Mouse (Mus musculus) limb, embryonic 14.5 days (tissue): ENCODE measurements around the gene Mphosph9. TPM values are rescaled to one million over a fixed set of nuclear protein-coding genes. Genes with fewer than 3 reads are reported as not detected.

Experiments used
- ATAC-seq: fragments of 200-750 bp; cut with Nextera tagmentation; 2 replicates; pipeline ENCODE4 v1.8.0; 2017; ENCODE audit warnings: low read depth, moderate number of reproducible peaks, moderate TSS enrichment; ENCODE audit not compliant: low FRiP score
- DNase-seq: peaks from one replicate; pipeline ENCODE4 v3.0.0-alpha.2; 2015; ENCODE audit warnings: low spot score
- H3K27ac ChIP-seq: fragments of 300-500 bp; sonication (generic); replicated peaks from 2 replicates; pipeline ENCODE4 v1.5.1; 2014; ENCODE audit warnings: low read depth, mild to moderate bottlenecking, low read length, moderate library complexity, mixed read lengths
- H3K27me3 ChIP-seq: fragments of 300-500 bp; sonication (generic); 2 replicates; pipeline ENCODE4 v1.6.1; 2014; ENCODE audit warnings: low read length, mixed read lengths; ENCODE audit not compliant: control insufficient read depth, insufficient read depth
- H3K36me3 ChIP-seq: fragments of 300-500 bp; sonication (generic); 2 replicates; pipeline ENCODE4 v1.6.1; 2014; ENCODE audit warnings: mild to moderate bottlenecking, low read length, moderate library complexity, mixed read lengths; ENCODE audit not compliant: control insufficient read depth, insufficient read depth
- H3K4me1 ChIP-seq: fragments of 300-500 bp; sonication (generic); 2 replicates; pipeline ENCODE4 v1.6.1; 2014; ENCODE audit warnings: antibody characterized with exemption, low read length, mixed read lengths; ENCODE audit not compliant: control insufficient read depth, insufficient read depth
- H3K4me2 ChIP-seq: fragments of 300-500 bp; sonication (generic); replicated peaks from 2 replicates; pipeline ENCODE4 v1.6.1; 2014; ENCODE audit warnings: low read depth, mild to moderate bottlenecking, low read length, moderate library complexity; ENCODE audit not compliant: severe bottlenecking
- H3K4me3 ChIP-seq: fragments of 300-500 bp; sonication (generic); replicated peaks from 2 replicates; pipeline ENCODE4 v1.5.1; 2014; ENCODE audit warnings: low read length
- H3K9ac ChIP-seq: fragments of 300-500 bp; sonication (generic); 2 replicates; pipeline ENCODE4 v1.6.1; 2014; ENCODE audit warnings: mild to moderate bottlenecking, low read depth, low read length, moderate library complexity; ENCODE audit not compliant: severe bottlenecking
- H3K9me3 ChIP-seq: fragments of 300-500 bp; sonication (generic); 2 replicates; pipeline ENCODE4 v1.6.1; 2016; ENCODE audit warnings: low read length; ENCODE audit not compliant: control insufficient read depth
- POLR2A ChIP-seq: fragments of 200-500 bp; IDR thresholded peaks from 2 replicates; pipeline ENCODE4 v1.8.0; 2012; ENCODE audit warnings: inconsistent platforms, mild to moderate bottlenecking, moderate library complexity, borderline replicate concordance; ENCODE audit not compliant: insufficient read depth, insufficient read length; ENCODE audit errors: extremely low read depth
- WGBS: fragments of 180-500 bp; shearing (Covaris S2); extraction: QIAGEN DNeasy Blood & Tissue Kit; methylation state at CpG from one replicate; pipeline ENCODE4 v1.1.7; 2014; 5-methylcytosine and 5-hydroxymethylcytosine counted together
- polyA plus RNA-seq, 2 experiments: library from polyadenylated mRNA; depleted of rRNA in 1 of 2; stranded (reverse) in 1 of 2; unstranded in 1 of 2; fragments of >200 nt; fragmentation: Nextera tagmentation in 1 of 2; extraction: Ambion mirVana in 1 of 2; gene quantifications; 2 replicates each; pipeline versions ENCODE4 v1.2.1 to v1.2.3; 2012 to 2014

The Mphosph9 gene
- polyA plus RNA-seq, 2 experiments = 9.5 to 11.0 TPM

DNA sequence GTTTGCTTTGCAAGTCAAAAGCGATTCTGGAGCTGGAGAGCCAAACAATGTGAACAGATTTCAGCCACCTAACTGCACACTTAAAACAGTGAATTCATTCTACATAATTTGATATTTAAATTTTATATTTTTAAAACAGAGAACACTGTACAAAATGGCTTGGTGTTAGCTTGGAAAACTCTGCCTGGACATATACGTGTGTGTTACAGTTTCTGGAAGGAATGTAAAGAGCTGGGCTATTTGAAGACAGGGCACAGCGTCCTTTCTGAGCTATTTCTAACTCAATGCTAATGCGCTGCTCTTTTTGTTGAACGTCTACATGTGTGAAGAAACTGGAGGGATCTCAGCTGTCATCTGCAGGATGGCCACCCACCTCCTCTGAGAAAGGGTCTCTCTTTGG lies 33.8 kb downstream of the Mphosph9 start:
- Histone ChIP-seq H3K4me2 (no peak overlapping the region), H3K27me3 (no peaks in the 10 kb centered on the region), H3K9ac (no peak overlapping the region), H3K27ac (no peak overlapping the region), H3K4me1 (no peaks in the 10 kb centered on the region), H3K36me3 (peaks cover 72% of the 10 kb centered on the region), H3K9me3 (no peaks in the 10 kb centered on the region), H3K4me3 (no peak overlapping the region)
- DNase-seq (no peak), ATAC-seq (no peak)
- WGBS = 96% methylated on average over 5 of the region's 5 CpGs
- TF ChIP-seq POLR2A = no peak

DNA sequence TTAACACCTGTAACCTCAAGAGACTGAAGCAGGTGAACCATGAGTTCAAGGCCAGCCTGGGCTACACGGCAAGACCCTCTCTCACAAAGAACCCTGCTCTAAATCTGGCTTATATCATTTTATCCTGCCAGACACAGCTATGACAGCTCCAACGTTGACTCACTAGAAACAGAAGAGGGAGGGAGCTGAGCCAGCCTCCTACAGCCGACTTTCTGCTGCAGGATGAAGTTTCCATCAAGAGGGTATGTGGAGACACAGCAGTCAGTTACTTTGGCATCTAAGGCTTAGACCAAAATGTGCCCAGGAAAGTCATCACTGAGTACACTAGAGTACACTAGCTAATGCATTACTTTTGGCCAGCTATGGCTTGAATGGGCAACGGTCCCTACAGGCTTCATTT lies 37.6 kb downstream of the Mphosph9 start:
- Histone ChIP-seq H3K4me1 (no peaks in the 10 kb centered on the region), H3K27ac (no peak overlapping the region), H3K4me3 (no peak overlapping the region), H3K36me3 (peaks cover 72% of the 10 kb centered on the region), H3K9ac (no peak overlapping the region), H3K27me3 (no peaks in the 10 kb centered on the region), H3K9me3 (peaks cover 5% of the 10 kb centered on the region; the same call in 1 of the 2 replicates), H3K4me2 (no peak overlapping the region)
- ATAC-seq = no peak
- no peak for DNase-seq
- WGBS = 89% methylated on average over 4 of the region's 4 CpGs
- TF ChIP-seq POLR2A = no peak

DNA sequence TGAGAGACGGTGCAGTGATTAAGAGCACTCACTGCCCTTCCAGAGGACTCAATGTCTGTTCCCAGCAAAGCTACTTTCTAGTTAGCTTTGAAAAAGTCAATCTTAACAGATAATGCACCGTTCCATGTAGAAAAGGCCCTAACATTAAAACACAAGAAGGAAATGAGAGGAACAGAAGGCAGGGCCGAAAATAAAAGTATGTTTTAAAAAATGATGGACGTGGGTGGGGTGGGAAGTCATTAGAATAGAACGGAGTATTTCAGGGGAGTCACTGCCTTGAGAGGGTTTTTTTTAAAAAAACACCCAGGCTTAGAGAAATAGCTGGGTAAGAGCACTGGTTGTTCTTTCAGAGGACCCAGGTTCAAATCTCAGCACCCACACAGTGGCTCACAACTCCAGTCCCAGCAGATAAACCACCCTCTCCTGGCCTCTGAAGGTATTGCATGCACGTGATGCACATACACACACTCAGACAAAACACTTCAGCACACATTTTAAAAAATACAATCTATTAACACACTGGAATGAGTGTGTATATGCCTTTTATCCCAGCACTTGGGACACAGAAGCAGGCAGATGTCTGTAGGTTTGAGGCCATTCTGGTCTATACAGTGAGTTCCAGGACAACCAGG lies 40.0 kb downstream of the Mphosph9 start:
- H3K4me3 ChIP-seq = no peak overlapping the region
- TF ChIP-seq POLR2A = no peak
- no peak for ATAC-seq
- H3K9ac ChIP-seq = no peak overlapping the region
- H3K27me3 ChIP-seq = no peaks in the 10 kb centered on the region
- peaks cover 68% of the 10 kb centered on the region for H3K36me3 ChIP-seq
- DNase-seq = no peak
- no peak overlapping the region for H3K27ac ChIP-seq
- H3K9me3 ChIP-seq = peaks cover 5% of the 10 kb centered on the region; the same call in 1 of the 2 replicates
- no peak overlapping the region for H3K4me2 ChIP-seq
- WGBS = 98% methylated on average over 6 of the region's 6 CpGs
- H3K4me1 ChIP-seq = no peaks in the 10 kb centered on the region

- Histone ChIP-seq H3K4me3 (no peak overlapping the region), H3K4me2 (no peak overlapping the region), H3K9me3 (peaks cover 5% of the 10 kb centered on the region; the same call in 1 of the 2 replicates), H3K36me3 (peaks cover 59% of the 10 kb centered on the region), H3K9ac (no peak overlapping the region), H3K4me1 (no peaks in the 10 kb centered on the region), H3K27me3 (no peaks in the 10 kb centered on the region), H3K27ac (no peak overlapping the region)
- DNase-seq (peak; percentile 16), ATAC-seq (no peak)
- 55% methylated on average over 3 of the region's 3 CpGs for WGBS
- TF ChIP-seq POLR2A = no peak
These were observed 43.4 kb downstream of the Mphosph9 start for GRCm38 (mm10) chr5:124284330-124284729.

- H3K4me1 ChIP-seq = no peaks in the 10 kb centered on the region
- no peak overlapping the region for H3K27ac ChIP-seq
- WGBS = 96% methylated on average over 2 of the region's 2 CpGs
- 0 out of 2 replicates have a peak, but pooled peaks cover 1% of the 10 kb centered on the region for H3K9me3 ChIP-seq
- H3K4me3 ChIP-seq = no peak overlapping the region
- TF ChIP-seq POLR2A = no peak
- ATAC-seq (no peak), DNase-seq (no peak)
- H3K36me3 ChIP-seq = peaks cover 58% of the 10 kb centered on the region
- H3K4me2 ChIP-seq = no peak overlapping the region
- no peak overlapping the region for H3K9ac ChIP-seq
- no peaks in the 10 kb centered on the region for H3K27me3 ChIP-seq
These were observed 44.9 kb downstream of the Mphosph9 start for GRCm38 (mm10) chr5:124282854-124283253.
